Mouse (Mus musculus) ES-E14 (cell line): ENCODE results near the gene Susd1.

Experiments used
- CHD2 ChIP-seq: IDR thresholded peaks from 2 replicates; pipeline ENCODE4 v1.6.1; 2014; ENCODE audit warnings: mild to moderate bottlenecking, low read depth, low read length, inconsistent platforms
- MAFK ChIP-seq: IDR thresholded peaks from 2 replicates; pipeline ENCODE4 v1.6.1; 2014; ENCODE audit warnings: mild to moderate bottlenecking, low read depth, low read length, inconsistent platforms; ENCODE audit not compliant: insufficient read depth
- ZC3H11A ChIP-seq: IDR thresholded peaks from 2 replicates; pipeline ENCODE4 v1.6.1; 2012; ENCODE audit warnings: low read depth, mild to moderate bottlenecking, inconsistent platforms, low read length, borderline replicate concordance

- TF ChIP-seq MAFK (no peak), ZC3H11A (no peak), CHD2 (no peak)
Observed at GRCm38 (mm10) chr4:59322056-59322455, 116.4 kb downstream of the Susd1 start.
